Mouse (Mus musculus) brain, embryonic 18.5 days (tissue): ENCODE measurements around the gene Wdr59.
"Not testable (repeated sequence)": the region's sequence is repeated elsewhere in the genome, so short reads cannot be mapped to it uniquely, and the experiment has no call there.

Experiments
- DNase-seq: peaks from one replicate; pipeline ENCODE4 v3.0.0-alpha.2; 2012; ENCODE audit warnings: low read depth, low spot score

Gene Wdr59

DNA sequence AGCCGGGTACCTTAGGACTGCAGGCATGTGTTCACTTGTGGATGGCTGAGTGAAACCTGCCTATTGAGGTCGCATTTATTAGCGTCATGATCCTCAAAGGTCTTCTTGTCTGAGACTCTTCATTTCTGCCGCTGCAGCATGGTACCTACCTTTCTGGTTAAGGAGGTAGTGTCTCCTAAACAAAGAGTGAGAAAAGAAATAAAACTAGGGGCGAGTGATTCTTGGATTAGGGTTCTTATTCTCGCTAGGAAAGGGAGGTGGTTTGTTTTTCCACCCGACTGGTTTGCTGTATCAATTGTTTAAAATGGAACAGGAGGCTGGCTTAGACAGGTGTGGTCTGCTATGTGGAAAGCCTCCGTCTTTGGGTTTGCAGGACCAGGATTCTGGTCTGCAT, 15.9 kb upstream of the Wdr59 start:
- DNase-seq: no peak

DNA sequence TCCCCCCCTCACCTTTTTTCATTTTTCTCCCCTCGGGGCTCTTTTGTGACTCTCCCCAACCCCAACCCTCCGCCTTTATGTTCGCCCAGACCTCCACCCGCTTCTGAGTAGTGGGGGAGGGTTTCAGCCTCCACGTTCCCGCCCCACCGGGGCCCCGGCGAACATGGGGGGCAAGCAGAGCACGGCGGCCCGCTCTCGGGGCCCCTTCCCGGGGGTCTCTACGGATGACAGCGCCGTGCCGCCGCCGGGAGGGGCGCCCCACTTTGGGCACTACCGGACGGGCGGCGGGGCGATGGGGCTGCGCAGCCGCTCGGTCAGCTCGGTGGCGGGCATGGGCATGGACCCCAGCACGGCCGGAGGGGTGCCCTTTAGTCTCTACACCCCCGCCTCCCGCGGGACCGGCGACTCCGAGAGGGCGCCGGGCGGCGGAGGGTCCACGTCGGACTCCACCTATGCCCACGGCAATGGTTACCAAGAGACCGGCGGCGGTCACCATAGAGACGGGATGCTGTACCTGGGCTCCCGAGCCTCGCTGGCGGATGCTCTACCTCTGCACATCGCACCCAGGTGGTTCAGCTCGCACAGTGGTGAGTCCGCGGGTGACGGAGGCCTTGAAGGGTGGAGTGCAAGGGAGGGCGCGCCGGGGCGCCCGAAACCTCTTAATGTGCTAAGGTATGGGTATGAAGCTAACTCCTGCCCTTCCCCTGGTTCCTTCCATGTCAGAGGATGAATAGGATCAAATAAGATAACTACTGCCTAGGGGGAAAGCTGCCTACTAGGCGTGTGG, 15.3 kb upstream of the Wdr59 start:
- DNase-seq: no peak

DNA sequence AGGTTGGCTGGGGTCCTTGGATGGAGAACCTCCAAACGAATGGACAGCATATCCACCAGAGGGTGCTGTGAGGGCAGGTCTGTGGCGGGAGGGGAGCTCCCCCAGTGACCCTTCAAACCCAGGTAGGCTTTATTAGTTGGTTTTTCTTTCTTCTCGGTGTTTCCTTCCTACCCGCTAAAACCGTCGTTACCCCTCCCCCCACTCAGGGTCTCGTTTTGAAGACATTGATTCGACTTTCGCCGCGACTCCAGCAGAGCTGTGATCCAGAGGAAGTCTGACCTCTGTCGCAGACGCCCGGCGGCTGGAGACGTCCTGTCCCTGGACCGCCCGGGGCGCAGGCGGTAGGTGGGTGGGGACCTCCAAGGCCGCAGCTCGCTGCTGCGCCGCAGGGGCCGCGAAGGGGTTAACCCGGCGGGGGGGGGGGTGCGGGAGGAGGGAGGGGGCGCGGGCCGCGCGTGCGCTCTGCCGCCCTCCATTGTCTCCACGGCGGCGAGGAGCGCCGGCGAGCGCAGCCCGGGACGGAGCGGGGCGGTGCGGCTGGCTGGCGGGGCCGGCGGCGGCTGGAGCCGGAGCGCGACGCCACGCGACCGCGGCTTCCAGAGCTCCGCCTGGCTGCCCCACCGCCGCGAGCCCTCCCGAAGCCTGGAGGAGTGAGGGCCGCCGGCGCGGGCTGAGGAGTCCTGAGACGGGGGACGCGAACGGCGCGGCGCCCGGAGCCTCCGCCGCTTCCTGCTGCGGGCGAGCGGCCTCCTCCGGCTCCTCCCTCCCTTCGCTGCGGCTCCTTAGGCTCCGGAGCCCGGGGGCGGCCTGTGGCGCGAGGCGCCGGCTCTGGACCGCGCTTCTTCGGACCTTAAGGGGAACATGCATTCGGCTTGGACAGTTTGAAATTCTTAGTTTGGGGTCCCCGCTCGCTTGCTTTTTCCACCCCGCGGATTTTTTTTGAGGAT, 14.4 kb upstream of the Wdr59 start, which contains the start of gene Znrf1:
Znrf1 (plus strand) TSS at position 67 of the 947 bp plus-strand sequence.
- no peak for DNase-seq

DNA sequence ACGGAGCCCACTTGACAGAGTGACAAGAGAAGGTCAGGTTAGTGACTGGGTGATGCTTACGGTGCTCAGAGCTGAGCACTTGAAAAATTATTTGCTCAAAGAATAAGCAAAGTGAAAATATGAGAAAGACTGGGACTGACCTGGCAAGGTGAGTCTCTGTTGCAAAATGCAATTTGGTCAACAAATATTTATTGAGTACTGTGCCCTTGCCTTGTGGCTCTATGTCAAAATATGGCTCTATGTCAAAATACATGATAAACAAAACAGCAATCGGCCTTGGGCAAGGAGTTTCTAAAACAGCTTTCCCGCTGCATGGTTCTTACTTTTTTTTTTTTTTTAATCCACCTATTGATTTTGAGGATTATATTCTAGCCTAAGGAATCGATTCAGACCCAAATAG, 13.6 kb upstream of the Wdr59 start:
- DNase-seq: no peak

DNA sequence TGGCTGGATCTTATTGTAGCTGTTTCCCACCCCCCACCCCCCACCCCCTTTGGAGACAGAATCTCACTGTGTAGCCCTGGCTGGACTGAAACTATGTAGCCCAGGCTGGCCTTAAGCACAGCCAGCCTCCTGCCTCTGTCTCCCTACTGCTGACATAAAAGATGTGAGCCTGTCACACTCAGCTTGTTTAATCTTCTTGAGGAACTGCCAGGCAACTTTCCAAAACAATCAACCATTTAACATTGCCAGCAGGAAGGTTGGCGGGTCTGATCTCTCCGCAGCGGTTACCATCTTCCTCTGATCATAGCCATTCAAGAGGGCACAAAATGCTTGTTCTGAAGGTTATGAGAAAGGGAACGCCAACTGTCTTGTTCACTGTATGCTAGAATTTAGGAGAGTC, 11.6 kb upstream of the Wdr59 start:
- DNase-seq: no peak

DNA sequence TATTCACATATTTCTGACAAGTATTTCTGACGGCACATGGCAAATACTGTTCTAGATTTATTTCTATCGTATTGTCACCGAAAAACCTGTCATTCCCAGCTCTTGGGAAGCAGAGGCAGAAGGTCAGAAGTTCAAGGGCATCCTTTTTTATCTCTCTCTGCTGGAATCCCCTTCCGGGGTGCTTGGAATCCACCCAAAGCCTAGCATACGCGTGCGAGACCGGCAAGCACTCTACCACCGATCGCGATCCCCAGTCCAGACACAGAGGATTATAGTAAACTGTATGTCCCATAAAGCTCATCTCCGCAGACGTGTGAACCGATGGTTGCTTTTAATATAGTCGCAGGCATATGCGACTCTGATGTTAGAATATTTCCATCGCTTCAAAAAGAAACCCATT, 9.7 kb upstream of the Wdr59 start:
- DNase-seq: no peak

DNA sequence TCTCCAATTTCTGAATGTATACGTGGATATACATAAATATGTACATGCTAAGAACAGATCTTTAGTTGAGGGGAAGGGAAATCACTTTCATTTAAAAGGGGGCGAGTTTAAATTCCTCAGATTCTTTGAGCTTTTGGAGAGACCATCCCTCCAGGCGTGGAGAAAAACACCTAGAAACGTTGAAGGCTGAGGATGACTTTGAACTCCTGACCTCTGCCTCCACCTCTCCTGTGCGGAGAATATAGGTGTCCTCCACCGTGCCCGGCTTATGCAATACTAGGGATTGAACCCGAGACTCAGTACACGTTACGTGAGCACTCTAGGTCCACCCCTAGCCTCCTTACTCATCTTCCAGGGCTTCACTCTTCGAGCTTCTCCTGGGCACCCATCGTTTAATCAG, 9.3 kb upstream of the Wdr59 start:
- DNase-seq: no peak

DNA sequence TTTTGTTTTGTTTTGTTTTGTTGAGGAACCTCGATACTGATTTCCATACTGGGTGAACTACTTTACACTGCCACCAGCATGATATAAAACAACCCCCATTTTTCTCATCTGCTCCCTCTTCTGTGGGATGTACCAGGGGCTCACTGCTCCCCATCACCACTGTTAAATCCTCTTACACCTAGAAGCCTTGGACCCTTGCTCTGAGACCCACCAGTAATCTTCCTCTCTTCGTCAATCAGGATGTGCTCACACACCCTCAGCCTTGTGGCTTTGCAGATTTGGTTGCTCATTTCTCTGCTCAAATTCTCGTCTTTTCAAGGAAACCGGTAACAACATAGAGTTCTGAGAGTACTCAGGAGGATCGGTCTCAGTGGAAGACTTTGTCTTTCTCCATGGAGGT, 6.2 kb upstream of the Wdr59 start:
- no peak for DNase-seq

DNA sequence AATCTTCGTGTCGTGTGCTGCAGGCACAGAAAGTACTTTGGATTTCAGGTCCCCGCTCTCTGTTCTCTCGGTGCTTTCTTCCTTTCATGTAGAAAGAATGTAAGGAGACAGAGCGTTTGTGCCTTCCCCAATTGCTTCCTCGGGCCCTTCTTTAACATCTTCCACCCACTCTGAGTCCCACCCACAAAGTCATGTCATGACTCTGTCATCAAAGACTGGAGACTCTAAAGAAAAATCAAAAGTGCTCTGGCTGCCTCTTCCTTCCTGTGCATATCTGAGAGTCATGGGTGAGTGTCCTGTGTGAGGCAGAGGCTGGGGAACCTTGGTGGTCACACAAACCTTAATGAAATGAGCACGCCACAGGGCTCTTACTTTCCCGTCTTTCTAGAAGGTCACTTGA, 5.3 kb upstream of the Wdr59 start:
- no peak for DNase-seq

DNA sequence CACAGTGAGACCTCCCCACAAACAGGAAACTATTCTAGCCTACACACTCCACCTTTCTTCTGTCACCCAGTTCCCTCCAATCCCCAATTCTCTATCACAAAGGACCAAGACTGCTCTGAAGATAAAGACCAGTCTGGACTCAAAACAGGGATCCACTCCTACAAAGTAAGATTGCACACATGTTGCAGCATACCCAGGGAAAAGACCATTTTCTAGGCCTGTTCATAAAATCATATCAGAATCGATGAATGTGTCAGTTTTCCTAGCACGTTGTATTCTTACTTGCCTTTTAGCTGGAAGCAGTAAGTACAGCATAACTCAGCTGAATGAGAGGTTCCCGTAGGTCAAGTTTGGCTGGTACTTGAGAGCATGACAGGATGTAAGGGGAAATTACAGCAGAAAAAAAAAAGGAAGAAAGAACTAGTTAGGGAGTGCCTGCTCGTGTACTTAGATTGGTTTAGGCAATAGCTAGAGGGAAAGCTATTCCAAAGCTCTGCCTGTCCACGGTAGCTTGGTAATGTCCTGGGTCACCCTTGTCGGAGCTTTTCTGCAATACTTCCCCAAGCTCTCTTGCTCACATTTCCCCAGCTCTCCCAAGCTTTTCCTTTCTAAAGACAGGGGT, 4.6 kb upstream of the Wdr59 start:
- no peak for DNase-seq

DNA sequence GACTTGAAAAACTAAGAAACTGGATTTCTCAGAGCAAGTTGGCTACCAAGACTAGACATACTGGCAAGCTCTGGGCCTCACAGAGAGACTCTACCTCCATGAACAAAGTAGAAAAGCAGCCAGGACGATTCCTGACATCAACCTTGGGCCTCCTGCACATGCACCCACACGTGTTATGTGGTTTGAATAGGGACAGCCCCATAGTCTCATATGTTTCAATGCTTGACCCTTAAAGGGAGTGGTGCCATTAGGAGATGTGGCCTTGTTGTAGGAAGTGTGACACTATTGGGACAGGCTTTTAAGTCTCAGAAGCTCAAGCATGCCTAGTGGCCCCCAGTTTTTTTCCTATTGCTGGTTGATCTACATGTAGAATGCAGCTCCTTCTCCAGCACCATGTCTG, 4.4 kb downstream of the Wdr59 start:
- no peak for DNase-seq

DNA sequence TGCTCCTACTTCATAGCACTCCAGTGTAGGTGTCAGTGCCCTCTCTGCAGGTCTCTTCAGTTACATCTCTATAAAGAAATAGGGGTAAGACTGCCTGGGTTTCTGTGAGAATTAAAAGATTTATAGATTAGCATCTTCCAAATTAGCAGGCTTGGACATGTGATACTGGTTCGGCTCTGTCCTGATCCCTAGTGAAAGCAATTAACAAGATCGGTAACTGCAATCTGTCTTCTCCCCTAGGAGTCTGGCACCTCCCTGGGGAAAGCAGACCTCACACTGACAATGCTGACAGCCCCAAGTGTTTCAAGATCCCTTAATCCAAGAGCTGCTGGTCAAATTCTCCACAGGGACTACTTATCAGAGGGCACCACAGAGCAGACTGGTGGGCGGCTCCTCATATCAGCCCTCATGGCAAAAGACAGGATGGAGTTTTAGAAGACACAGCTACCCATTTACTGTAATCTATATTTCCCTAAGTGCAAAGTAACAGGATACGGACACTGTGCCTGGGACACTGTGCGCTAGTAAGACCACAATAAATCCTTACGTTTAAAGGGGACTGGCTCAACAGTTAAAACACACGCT, 5.3 kb downstream of the Wdr59 start:
- no peak for DNase-seq

DNA sequence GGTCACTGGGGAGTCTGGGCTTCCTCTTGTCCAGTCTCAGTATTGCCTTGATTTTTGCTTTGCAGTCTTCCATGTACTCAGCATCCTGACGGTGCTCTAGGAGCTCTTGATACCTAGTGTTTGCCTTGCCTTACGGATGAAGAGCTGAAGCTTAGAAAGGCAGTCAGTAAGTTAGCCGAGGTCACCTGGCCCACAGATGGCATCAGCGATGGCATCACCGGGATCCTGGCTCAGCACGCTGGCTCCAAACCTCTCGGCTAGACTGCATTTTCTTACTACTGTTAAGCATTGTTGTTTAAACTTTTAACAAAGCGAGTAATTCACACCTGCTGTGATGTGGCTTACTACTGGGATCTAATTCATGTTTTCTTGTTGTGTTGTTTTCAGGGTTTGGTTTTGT, 8.4 kb downstream of the Wdr59 start:
- DNase-seq: no peak

DNA sequence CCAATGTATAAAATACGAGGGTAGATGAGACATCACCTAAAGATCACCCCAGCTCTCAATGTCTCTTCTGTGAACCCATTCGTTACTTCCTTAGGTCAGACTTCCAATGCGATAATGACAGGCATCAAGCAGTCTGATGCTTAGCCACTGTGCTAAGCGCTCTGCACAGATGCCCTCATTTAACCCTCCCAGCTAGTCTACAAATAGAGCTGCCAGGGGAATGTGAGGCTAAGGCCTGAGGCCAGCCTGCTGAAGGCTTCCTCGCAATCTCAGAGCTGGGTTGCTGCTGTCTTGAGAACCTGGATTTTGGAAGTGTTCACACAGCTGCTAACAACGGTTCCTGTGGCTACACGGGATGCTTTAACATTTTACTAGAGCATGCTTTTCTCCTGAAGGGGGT, 9.0 kb downstream of the Wdr59 start:
- no peak for DNase-seq

DNA sequence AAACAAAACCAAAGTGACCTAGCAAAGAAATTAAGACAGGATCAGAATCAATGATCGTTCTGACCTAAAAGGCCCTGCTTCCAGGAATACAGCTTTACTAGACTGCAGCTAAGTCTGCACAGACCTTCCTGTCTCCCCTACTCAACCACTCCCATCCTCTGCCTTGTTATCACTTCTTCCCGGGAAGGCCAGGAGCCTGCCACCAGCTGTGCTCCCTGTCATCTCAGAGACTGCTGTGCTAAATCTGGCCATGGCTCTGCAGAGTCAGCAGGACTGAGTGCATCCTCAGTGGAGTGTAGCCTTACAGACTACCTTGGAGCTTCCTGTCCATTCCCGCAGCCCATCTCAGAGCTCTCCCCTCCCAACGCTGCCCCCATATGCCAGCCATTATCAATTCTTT, 11.5 kb downstream of the Wdr59 start:
- DNase-seq: no peak

DNA sequence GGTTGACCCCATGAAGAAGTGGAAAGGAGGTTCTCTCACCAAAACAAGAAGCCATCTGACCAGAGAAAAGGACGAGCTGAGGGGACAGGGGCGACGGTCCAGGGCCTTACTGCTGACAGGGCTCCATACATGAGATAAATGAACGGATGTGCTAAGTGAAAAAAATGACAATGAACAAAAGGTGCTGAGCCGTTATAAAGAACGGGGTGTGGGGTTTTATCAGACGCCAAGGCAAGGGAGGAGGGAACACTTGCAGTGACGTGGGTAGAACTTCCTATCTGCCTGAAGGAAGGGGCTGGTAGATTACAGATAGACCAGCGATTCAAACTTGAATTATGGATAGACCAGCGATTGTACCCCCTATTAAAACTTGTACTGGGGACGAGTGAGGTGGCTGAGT, 12.6 kb downstream of the Wdr59 start:
- no peak for DNase-seq

DNA sequence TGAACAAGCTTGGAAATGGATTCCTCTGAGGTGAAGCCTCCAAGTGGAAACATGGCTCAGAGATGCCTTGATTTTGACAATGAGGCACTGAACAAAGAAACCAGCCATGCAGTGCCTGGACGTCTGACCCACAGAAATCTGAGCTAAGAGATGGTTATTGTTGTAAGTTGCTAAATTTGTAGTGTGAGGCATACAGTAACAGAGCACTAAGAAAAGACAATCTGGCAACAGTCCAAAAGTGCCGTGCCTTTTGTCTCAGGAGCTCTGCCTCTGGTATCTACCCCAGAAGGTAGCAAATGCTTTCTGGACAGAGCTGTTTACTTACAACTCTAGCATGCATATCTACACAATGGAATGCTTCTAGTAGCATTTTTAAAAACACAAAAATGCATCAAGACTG, 13.3 kb downstream of the Wdr59 start:
- DNase-seq: no peak

DNA sequence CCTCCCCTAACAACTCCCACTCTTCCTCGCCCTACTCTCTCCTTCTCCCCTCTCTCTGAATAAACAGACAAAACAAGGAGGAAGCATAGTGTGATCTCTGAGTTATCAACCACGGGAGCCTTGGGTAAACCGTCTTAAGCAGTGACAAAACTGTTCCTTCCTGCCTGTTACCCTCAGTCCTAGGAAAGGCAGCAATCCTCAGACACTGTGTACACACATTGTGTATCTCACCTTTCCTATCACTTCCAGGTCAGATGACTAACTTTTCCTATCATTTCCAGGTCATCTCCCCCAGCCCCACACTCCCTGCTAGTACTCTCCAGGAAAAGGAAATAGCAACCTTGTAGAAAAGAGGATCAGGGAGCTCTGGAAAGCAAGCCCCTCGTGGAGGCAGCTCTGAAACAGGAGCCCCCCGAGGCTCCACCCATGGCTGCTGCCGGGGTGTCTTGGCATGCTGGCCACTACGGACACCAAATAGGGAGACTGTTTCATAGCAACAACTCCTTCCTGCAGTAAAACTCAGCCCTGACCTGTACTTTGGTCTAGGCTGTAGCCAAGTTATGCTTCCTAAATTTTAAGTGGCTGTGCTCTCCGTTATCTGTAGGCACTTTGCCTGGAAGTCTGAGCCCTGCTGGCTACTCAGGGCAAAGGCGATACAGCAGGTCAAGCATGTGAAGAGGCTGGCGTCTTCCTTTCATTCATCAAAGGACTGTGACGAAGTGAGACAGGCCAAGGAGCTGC, 20.0 kb downstream of the Wdr59 start:
- DNase-seq: no peak

DNA sequence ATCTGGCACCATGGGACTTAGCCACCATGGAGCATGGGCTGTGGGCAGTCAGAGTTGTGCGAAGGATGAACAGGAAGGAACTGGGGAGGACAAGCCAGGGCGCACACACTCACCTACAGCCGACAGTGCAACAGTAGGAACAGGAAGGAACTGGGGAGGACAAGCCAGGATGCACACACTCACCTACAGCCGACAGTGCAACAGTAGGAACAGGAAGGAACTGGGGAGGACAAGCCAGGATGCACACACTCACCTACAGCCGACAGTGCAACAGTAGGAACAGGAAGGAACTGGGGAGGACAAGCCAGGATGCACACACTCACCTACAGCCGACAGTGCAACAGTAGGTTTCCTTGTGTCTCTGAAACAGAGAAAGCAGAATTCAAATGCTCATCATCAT, 23.6 kb downstream of the Wdr59 start:
- DNase-seq: not testable (repeated sequence)

DNA sequence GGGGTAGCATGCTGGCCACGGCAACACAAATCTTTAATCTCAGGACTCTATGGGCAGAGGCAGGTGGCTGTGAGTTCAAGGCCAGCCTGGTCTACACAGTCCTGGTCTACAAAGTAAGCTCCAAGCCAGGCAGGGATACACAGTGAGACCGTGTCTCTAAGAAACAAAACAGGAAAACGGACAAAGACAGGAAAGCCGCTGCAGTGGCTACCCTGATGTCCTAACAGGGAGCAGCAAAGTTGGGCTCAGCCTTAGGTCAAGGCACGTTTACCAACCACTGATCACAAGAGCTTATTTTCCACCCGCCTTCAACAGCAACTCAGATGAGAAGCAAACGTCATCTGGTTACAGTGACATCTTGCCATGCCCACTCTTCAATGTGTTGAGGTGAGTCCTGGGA, 25.6 kb downstream of the Wdr59 start:
- no peak for DNase-seq

DNA sequence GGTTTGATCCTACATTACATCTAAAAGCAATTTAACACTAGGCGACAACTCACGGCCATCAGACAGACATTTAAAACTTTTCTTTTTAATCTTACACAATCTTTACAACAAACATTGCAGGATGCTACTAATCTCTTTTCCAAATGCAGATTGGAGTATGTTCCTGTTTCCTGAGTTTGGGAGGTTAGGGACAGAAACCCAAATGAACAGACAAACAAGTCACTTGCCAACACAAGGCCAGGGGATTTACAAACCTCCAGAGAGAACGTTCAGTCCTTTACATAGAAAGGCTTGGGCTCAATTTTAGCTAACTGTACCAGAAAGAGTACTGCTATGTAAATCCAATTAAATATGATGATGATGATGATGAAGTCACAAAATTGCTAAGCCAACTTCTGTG, 28.7 kb downstream of the Wdr59 start:
- no peak for DNase-seq
